Mouse (Mus musculus) embryonic fibroblast, embryonic 13.5 days (primary cell): ENCODE data around the gene Tubgcp6.

Experiments
- CTCF ChIP-seq: IDR thresholded peaks from 2 replicates; pipeline ENCODE4 v1.5.1; 2011; ENCODE audit warnings: mild to moderate bottlenecking, control low read depth, low read length, moderate library complexity, borderline replicate concordance; ENCODE audit not compliant: insufficient read depth
- POLR2A ChIP-seq: IDR thresholded peaks from 2 replicates; pipeline ENCODE4 v1.6.1; 2011; ENCODE audit warnings: low read depth, mild to moderate bottlenecking, control low read depth, low read length, moderate library complexity

GRCm38 (mm10) chr15:89125351-89125750, 2.4 kb upstream of the Tubgcp6 start:
- TF ChIP-seq POLR2A (no peak), CTCF (no peak)
